Mouse (Mus musculus) left cerebral cortex, postnatal 10 days (tissue): ENCODE results near the gene Slc52a3. TPM values are rescaled to one million over a fixed set of nuclear protein-coding genes. Genes with fewer than 3 reads are reported as not detected.

ENCODE experiments used
- microRNA-seq: library from miRNA; unstranded; fragments of <30 nt; microRNA quantifications from one replicate; pipeline ENCODE4 v1.2.0, GENCODE M21; 2022
- total RNA-seq, 2 experiments: library from RNA; stranded (reverse); gene quantifications; 2 replicates each; pipeline ENCODE4 v1.2.3; 2021

The Slc52a3 gene
- total RNA-seq, 2 experiments from 2014 or later: 3.0 to 3.6 TPM

Small RNA genes within 50 kb of the gene (microRNA-seq; reads per million reads assigned to microRNA genes)
- not detected for gene Mir1953

Other genes starting within 250 kb of the Slc52a3 start
- under 1 TPM in 1 of 2 experiments, not detected in 1; 0.19 TPM for gene Rspo4, start 153.6 kb upstream of the Slc52a3 start, total RNA-seq
- gene Angpt4, start 85.3 kb upstream of the Slc52a3 start, total RNA-seq: under 1 TPM in 1 of 2 experiments, not detected in 1; 0.19 TPM
- 1 to 10 TPM; 6.8 to 7.8 TPM for gene Fam110a, start 16.3 kb upstream of the Slc52a3 start, total RNA-seq
- 1 to 10 TPM; 7.8 to 8.5 TPM for gene Scrt2, start 85.0 kb downstream of the Slc52a3 start, total RNA-seq
- gene Srxn1, start 109.0 kb downstream of the Slc52a3 start, total RNA-seq: 10 to 100 TPM; 38.1 to 38.8 TPM
- gene Tcf15, start 147.1 kb downstream of the Slc52a3 start, total RNA-seq: under 1 TPM; 0.60 to 0.61 TPM
- gene Csnk2a1, start 230.3 kb downstream of the Slc52a3 start, total RNA-seq: 100 to 1,000 TPM; 129 to 133 TPM